Mouse (Mus musculus) MEL (cell line): Measurements from ENCODE around the gene Fa2h. TPM values are rescaled to one million over a fixed set of nuclear protein-coding genes. Genes with fewer than 3 reads are reported as not detected.

Source experiments
- DNase-seq: peaks from one replicate; pipeline ENCODE4 v3.0.0; 2011; ENCODE audit warnings: low read depth, low spot score
- H3K27ac ChIP-seq: 2 replicates; pipeline ENCODE4 v1.5.1; 2012; ENCODE audit warnings: low read depth, mild to moderate bottlenecking, control low read depth, low read length, moderate library complexity; ENCODE audit not compliant: control insufficient read depth
- H3K27me3 ChIP-seq, 2 experiments: fragments of 150-350 bp in 1 of 2; sonication (generic) in 1 of 2; 2 replicates each; pipeline ENCODE4 v1.6.1; 2012; ENCODE audit warnings: low read length in 2 of 2, mild to moderate bottlenecking in 2 of 2, improper control_type of control experiment in 1 of 2, moderate library complexity in 1 of 2; ENCODE audit not compliant: insufficient read depth in 2 of 2, control insufficient read depth in 1 of 2
- H3K36me3 ChIP-seq, 2 experiments: 2 replicates each; pipeline ENCODE4 v1.6.1; 2012 to 2014; ENCODE audit warnings: low read length in 2 of 2, improper control_type of control experiment in 1 of 2, inconsistent platforms in 1 of 2, mild to moderate bottlenecking in 1 of 2; ENCODE audit not compliant: insufficient read depth in 2 of 2, control insufficient read depth in 1 of 2
- H3K4me1 ChIP-seq, 2 experiments: fragments of 150-350 bp in 1 of 2; sonication (generic) in 1 of 2; 2 replicates each; pipeline ENCODE4 v1.6.1; 2012; ENCODE audit warnings: low read length in 2 of 2, improper control_type of control experiment in 1 of 2, mild to moderate bottlenecking in 1 of 2; ENCODE audit not compliant: insufficient read depth in 2 of 2, control insufficient read depth in 1 of 2
- H3K4me3 ChIP-seq, 2 experiments: fragments of 150-350 bp in 1 of 2; sonication (generic) in 1 of 2; 2 replicates each; pipeline ENCODE4 v1.5.1; 2012; ENCODE audit warnings: low read depth in 2 of 2, low read length in 2 of 2, mild to moderate bottlenecking in 2 of 2, moderate library complexity in 2 of 2, control low read depth in 1 of 2, improper control_type of control experiment in 1 of 2; ENCODE audit not compliant: control insufficient read depth in 1 of 2, insufficient read depth in 1 of 2
- H3K79me2 ChIP-seq: 2 replicates; pipeline ENCODE4 v1.6.1; 2012; ENCODE audit warnings: mild to moderate bottlenecking, low read length, moderate library complexity; ENCODE audit not compliant: control insufficient read depth, poor library complexity, insufficient read depth
- H3K9ac ChIP-seq: 2 replicates; pipeline ENCODE4 v1.6.1; 2012; ENCODE audit warnings: low read depth, mild to moderate bottlenecking, control low read depth, low read length, moderate library complexity; ENCODE audit not compliant: control insufficient read depth, poor library complexity, severe bottlenecking
- H3K9me3 ChIP-seq: fragments of 150-350 bp; sonication (generic); replicated peaks from 2 replicates; pipeline ENCODE4 v1.6.1; 2012; ENCODE audit warnings: mild to moderate bottlenecking, low read length, improper control_type of control experiment, moderate library complexity; ENCODE audit not compliant: insufficient read depth
- CTCF ChIP-seq, 3 experiments: IDR thresholded peaks in 2 of 3; conservative IDR thresholded peaks in 1 of 3; 2 replicates each; pipeline ENCODE4 v1.5.1; 2011 to 2012; ENCODE audit warnings: low read length in 3 of 3, low read depth in 2 of 3, mild to moderate bottlenecking in 2 of 3, improper control_type of control experiment in 1 of 3, inconsistent platforms in 1 of 3, mixed read lengths in 1 of 3, moderate library complexity in 1 of 3; ENCODE audit not compliant: control insufficient read depth in 1 of 3, insufficient read depth in 1 of 3, poor library complexity in 1 of 3, severe bottlenecking in 1 of 3
- ELF1 ChIP-seq: IDR thresholded peaks from 2 replicates; pipeline ENCODE4 v1.6.1; 2014; ENCODE audit warnings: low read depth, mild to moderate bottlenecking, inconsistent platforms, low read length, improper control_type of control experiment, moderate library complexity
- GATA1 ChIP-seq: IDR thresholded peaks from 2 replicates; pipeline ENCODE4 v1.6.1; 2011; ENCODE audit warnings: low read depth, low read length, improper control_type of control experiment
- HCFC1 ChIP-seq: IDR thresholded peaks from 2 replicates; pipeline ENCODE4 v1.6.1; 2012; ENCODE audit warnings: low read depth, mild to moderate bottlenecking, inconsistent platforms, low read length, improper control_type of control experiment, moderate library complexity
- KAT2A ChIP-seq: conservative IDR thresholded peaks from 2 replicates; pipeline ENCODE4 v1.6.1; 2012; ENCODE audit warnings: low read depth, low read length, improper control_type of control experiment, inconsistent platforms
- MEF2A ChIP-seq: IDR thresholded peaks from 2 replicates; pipeline ENCODE4 v1.6.1; 2014; ENCODE audit warnings: low read depth, mild to moderate bottlenecking, inconsistent platforms, low read length, improper control_type of control experiment; ENCODE audit not compliant: poor library complexity, insufficient replicate concordance, severe bottlenecking; ENCODE audit errors: extremely low read depth
- POLR2A ChIP-seq, 2 experiments: IDR thresholded peaks; 2 replicates each; pipeline ENCODE4 v1.6.1; 2011 to 2012; ENCODE audit warnings: low read length in 2 of 2, mild to moderate bottlenecking in 2 of 2, control low read depth in 1 of 2, improper control_type of control experiment in 1 of 2, low read depth in 1 of 2, moderate library complexity in 1 of 2; ENCODE audit not compliant: control insufficient read depth in 1 of 2, insufficient read depth in 1 of 2, poor library complexity in 1 of 2
- POLR2AphosphoS2 ChIP-seq: IDR thresholded peaks from 2 replicates; pipeline ENCODE4 v1.6.1; 2011; ENCODE audit warnings: low read length, improper control_type of control experiment
- USF1 ChIP-seq: IDR thresholded peaks from 2 replicates; pipeline ENCODE4 v1.6.1; 2014; ENCODE audit warnings: low read depth, mild to moderate bottlenecking, inconsistent platforms, low read length, improper control_type of control experiment, moderate library complexity
- polyA plus RNA-seq, 2 experiments: library from polyadenylated mRNA; stranded (reverse) in 1 of 2; unstranded in 1 of 2; fragments of >175 nt in 1 of 2; fragments of >200 nt in 1 of 2; gene quantifications; 2 replicates each; pipeline versions ENCODE4 v1.2.1 to v1.2.4; 2012; ENCODE audit warnings: low replicate concordance in 2 of 2, low read depth in 1 of 2; ENCODE audit not compliant: insufficient read length in 2 of 2, insufficient read depth in 1 of 2, missing spikeins in 1 of 2
- total RNA-seq: library from RNA; depleted of rRNA; stranded (reverse); fragments of 300-350 nt; gene quantifications from 2 replicates; pipeline ENCODE4 v1.2.3, GENCODE M21; 2012

Fa2h gene
- total and polyA plus RNA-seq, 3 experiments, result not detected

GRCm38 (mm10) chr8:111360579-111361209 lies 32.9 kb downstream of the Fa2h start:
- DNase-seq, result no peak

DNA sequence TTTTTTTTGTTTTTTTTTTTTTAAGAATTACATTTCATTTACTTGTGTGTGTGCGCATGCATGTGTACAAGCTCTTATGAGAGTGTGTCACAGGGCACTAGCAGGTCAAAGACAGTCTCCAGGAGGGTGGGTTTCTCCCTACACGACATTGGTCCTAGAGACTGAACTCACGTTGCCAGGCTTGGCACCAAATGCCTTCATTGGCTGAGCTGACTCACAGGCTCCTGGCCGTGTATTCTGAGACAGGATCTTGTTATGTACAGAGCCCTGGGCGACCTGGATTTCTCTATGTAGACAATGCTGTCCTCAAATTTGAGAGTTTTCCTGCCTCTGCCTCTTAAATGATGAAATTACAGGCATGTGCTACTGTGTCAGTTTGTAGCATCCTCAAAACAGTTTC lies 33.7 kb downstream of the Fa2h start:
- Histone ChIP-seq H3K9ac (no peak overlapping the region), H3K27me3 (peaks cover 3 to 8% of the 10 kb centered on the region in 2 experiments; a peak in 3 of 4 replicates), H3K79me2 (no peaks in the 10 kb centered on the region), H3K4me1 (no peaks in the 10 kb centered on the region), H3K9me3 (no peaks in the 10 kb centered on the region)
- TF ChIP-seq ELF1 (no peak), MEF2A (no peak)
- TF ChIP-seq, all 39 proteins: peak for 0
- Histone ChIP-seq H3K36me3 (no peaks in the 10 kb centered on the region), H3K27ac (no peak overlapping the region), H3K4me3 (no peak overlapping the region)
- no peak for DNase-seq

More at GRCm38 (mm10) chr8:111360579-111361209, 32.9 kb downstream of the Fa2h start:
- peaks cover 3 to 8% of the 10 kb centered on the region in 2 experiments; a peak in 3 of 4 replicates for H3K27me3 ChIP-seq
- H3K4me1 ChIP-seq, result no peaks in the 10 kb centered on the region
- H3K9ac ChIP-seq, result no peak overlapping the region
- H3K9me3 ChIP-seq, result no peaks in the 10 kb centered on the region
- H3K36me3 ChIP-seq, result no peaks in the 10 kb centered on the region
- TF ChIP-seq KAT2A (no peak), USF1 (no peak), HCFC1 (no peak), POLR2AphosphoS2 (no peak), POLR2A (IDR thresholded peaks at IDR 0.05; ENCODE audit: control insufficient read depth in 1 of 2, insufficient read depth in 1 of 2, low read depth in 1 of 2, low read length in 2 of 2, poor library complexity in 1 of 2) (no peak)
- H3K27ac ChIP-seq, result no peak overlapping the region
- H3K79me2 ChIP-seq, result no peaks in the 10 kb centered on the region
- no peak overlapping the region for H3K4me3 ChIP-seq

DNA sequence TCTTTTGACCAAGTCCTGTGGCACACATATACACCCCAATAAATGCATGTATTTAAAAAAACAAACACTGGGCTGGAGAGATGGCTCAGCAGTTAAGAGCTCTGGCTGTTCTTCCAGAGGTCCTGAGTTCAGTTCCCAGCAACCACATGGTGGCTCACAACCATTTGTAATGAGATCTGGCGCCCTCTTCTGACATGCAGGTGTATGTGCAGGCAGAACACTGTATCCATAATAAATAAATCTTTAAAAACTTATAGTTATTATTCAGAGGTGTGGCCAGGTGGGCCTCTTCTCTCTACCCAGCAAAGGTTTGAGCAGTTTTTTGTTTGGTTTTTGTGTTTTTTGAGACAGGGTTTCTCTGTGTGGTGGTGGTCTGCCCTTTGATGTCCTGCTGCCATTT lies 34.7 kb downstream of the Fa2h start:
- Histone ChIP-seq H3K9me3 (no peaks in the 10 kb centered on the region), H3K27me3 (peaks cover 3 to 8% of the 10 kb centered on the region in 2 experiments; a peak in 2 of 4 replicates), H3K79me2 (no peaks in the 10 kb centered on the region), H3K4me1 (no peaks in the 10 kb centered on the region), H3K27ac (no peak overlapping the region), H3K4me3 (no peak overlapping the region), H3K9ac (no peak overlapping the region), H3K36me3 (no peaks in the 10 kb centered on the region)
- TF ChIP-seq CTCF (IDR thresholded peaks at IDR 0.05 in 2 of 3, conservative IDR thresholded peaks at IDR 0.05 in 1 of 3; ENCODE audit: control insufficient read depth in 1 of 3, insufficient read depth in 1 of 3, low read depth in 2 of 3, low read length in 3 of 3, poor library complexity in 1 of 3, severe bottlenecking in 1 of 3) (peak; percentile 25 to 37 (median 31); a peak in 5 of 6 replicates), GATA1 (no peak)
- DNase-seq, result peak; percentile 22
